Mouse (Mus musculus): ENCODE results near the gene Camk1d.

GRCm38 (mm10) chr2:5717675-5718074, 3.4 kb upstream of the Camk1d start:
- TF ChIP-seq EP300 (IDR thresholded peaks at IDR 0.05; ENCODE audit: insufficient read depth, low read depth, low read length): no peak
- no peak for TF ChIP-seq POLR2A (IDR thresholded peaks at IDR 0.05; ENCODE audit: insufficient read depth, low read length)

Data from ES-Bruce4 (cell line).